Mouse (Mus musculus) heart, embryonic 11.5 days (tissue): ENCODE measurements around the gene Prtg. TPM values are rescaled to one million over a fixed set of nuclear protein-coding genes. Genes with fewer than 3 reads are reported as not detected.

ENCODE experiments used
- ATAC-seq: fragments of 200-750 bp; cut with Nextera tagmentation; replicated peaks from 2 replicates; pipeline ENCODE4 v1.8.0; 2017; ENCODE audit warnings: moderate library complexity; ENCODE audit not compliant: insufficient number of reproducible peaks, low FRiP score, low TSS enrichment
- H3K27ac ChIP-seq: fragments of 300-500 bp; sonication (generic); 2 replicates; pipeline ENCODE4 v1.5.1; 2014; ENCODE audit warnings: mild to moderate bottlenecking, low read depth, low read length
- H3K27me3 ChIP-seq: fragments of 300-500 bp; sonication (generic); 2 replicates; pipeline ENCODE4 v1.6.1; 2014; ENCODE audit warnings: mild to moderate bottlenecking, low read length, mixed read lengths; ENCODE audit not compliant: control insufficient read depth, insufficient read depth
- H3K36me3 ChIP-seq: fragments of 300-500 bp; sonication (generic); 2 replicates; pipeline ENCODE4 v1.6.1; 2014; ENCODE audit warnings: mild to moderate bottlenecking, low read length, moderate library complexity, mixed read lengths; ENCODE audit not compliant: control insufficient read depth, insufficient read depth
- H3K4me1 ChIP-seq: fragments of 300-500 bp; sonication (generic); 2 replicates; pipeline ENCODE4 v1.6.1; 2014; ENCODE audit warnings: low read length; ENCODE audit not compliant: control insufficient read depth, insufficient read depth
- H3K4me2 ChIP-seq: fragments of 300-500 bp; sonication (generic); 2 replicates; pipeline ENCODE4 v1.6.1; 2014; ENCODE audit warnings: mild to moderate bottlenecking, moderate library complexity
- H3K4me3 ChIP-seq: fragments of 300-500 bp; sonication (generic); 2 replicates; pipeline ENCODE4 v1.5.1; 2014; ENCODE audit warnings: low read depth, low read length
- H3K9ac ChIP-seq: fragments of 300-500 bp; sonication (generic); 2 replicates; pipeline ENCODE4 v1.6.1; 2014; ENCODE audit warnings: mild to moderate bottlenecking, low read depth, low read length, moderate library complexity
- H3K9me3 ChIP-seq: fragments of 300-500 bp; sonication (generic); replicated peaks from 2 replicates; pipeline ENCODE4 v1.6.1; 2016; ENCODE audit warnings: low read length; ENCODE audit not compliant: control insufficient read depth
- WGBS: fragments of 180-500 bp; shearing (Covaris S2); extraction: QIAGEN DNeasy Blood & Tissue Kit; methylation state at CpG from one replicate; pipeline ENCODE4 v1.1.7; 2014; ENCODE audit not compliant: insufficient replicate concordance; 5-methylcytosine and 5-hydroxymethylcytosine counted together
- polyA plus RNA-seq: library from polyadenylated mRNA; unstranded; fragments of >200 nt; fragmentation: Nextera tagmentation; extraction: Ambion mirVana; gene quantifications from 2 replicates; pipeline ENCODE4 v1.2.1, GENCODE M21; 2014

Prtg gene
- polyA plus RNA-seq, result 3.2 and 4.3 TPM in 2 replicates

GRCm38 (mm10) chr9:72806731-72807419 is at the start of gene Prtg:
TSS of gene Prtg (plus strand) at chr9:72806874.
- H3K9ac ChIP-seq, result peak within 1 kb of the TSS; percentile 94
- no peaks in the 10 kb centered on the region for H3K36me3 ChIP-seq
- peaks cover 8% of the 10 kb centered on the region for H3K4me1 ChIP-seq
- under 1% methylated on average over 48 of the region's 57 CpGs for whole genome bisulfite sequencing
- H3K4me3 ChIP-seq, result peak within 1 kb of the TSS; percentile 93
- peak within 1 kb of the TSS; percentile 83 for H3K4me2 ChIP-seq
- ATAC-seq, result peak; percentile 81
- H3K9me3 ChIP-seq, result no peaks in the 10 kb centered on the region
- H3K27ac ChIP-seq, result peak within 1 kb of the TSS; percentile 96
- no peaks in the 10 kb centered on the region for H3K27me3 ChIP-seq

GRCm38 (mm10) chr9:72757143-72757542 is 49.5 kb upstream of the Prtg start:
- Histone ChIP-seq H3K27ac (no peak overlapping the region), H3K27me3 (no peaks in the 10 kb centered on the region), H3K4me2 (no peak overlapping the region), H3K4me1 (peaks cover 7% of the 10 kb centered on the region; the same call in 1 of the 2 replicates), H3K4me3 (no peak overlapping the region), H3K9me3 (no peaks in the 10 kb centered on the region), H3K36me3 (no peaks in the 10 kb centered on the region), H3K9ac (no peak overlapping the region)
- WGBS, result 79% methylated on average over 5 of the region's 5 CpGs
- no peak for ATAC-seq

- Histone ChIP-seq H3K36me3 (no peaks in the 10 kb centered on the region), H3K4me1 (peaks cover 19% of the 10 kb centered on the region), H3K9ac (no peak overlapping the region), H3K27me3 (no peaks in the 10 kb centered on the region), H3K4me2 (no peak overlapping the region), H3K9me3 (no peaks in the 10 kb centered on the region), H3K27ac (no peak overlapping the region), H3K4me3 (no peak overlapping the region)
- ATAC-seq, result no peak
- 29% methylated on average over 8 of the region's 8 CpGs for WGBS
These were observed 48.0 kb upstream of the Prtg start for GRCm38 (mm10) chr9:72758705-72759131.

GRCm38 (mm10) chr9:72763050-72763718 is 43.5 kb upstream of the Prtg start:
- no peaks in the 10 kb centered on the region for H3K27me3 ChIP-seq
- H3K36me3 ChIP-seq, result no peaks in the 10 kb centered on the region
- 7% methylated on average over 3 of the region's 3 CpGs for WGBS
- ATAC-seq, result peak; percentile 33; the same call in 1 of the 2 replicates
- peaks cover 22% of the 10 kb centered on the region for H3K4me1 ChIP-seq
- no peaks in the 10 kb centered on the region for H3K9me3 ChIP-seq
- no peak overlapping the region; the same call in 1 of the 2 replicates for H3K4me3 ChIP-seq
- H3K4me2 ChIP-seq, result peak overlapping the region; percentile 14; the same call in 1 of the 2 replicates
- H3K9ac ChIP-seq, result peak overlapping the region; percentile 34
- peak overlapping the region; percentile 89 for H3K27ac ChIP-seq

GRCm38 (mm10) chr9:72766789-72767349 is 39.8 kb upstream of the Prtg start:
- peak; percentile 54 for ATAC-seq
- Histone ChIP-seq H3K9ac (peak overlapping the region; percentile 67), H3K4me3 (peak overlapping the region; percentile 36), H3K4me2 (peak overlapping the region; percentile 75), H3K27ac (0 out of 2 replicates have a peak overlapping the region, but pooled peaks have one; percentile 22), H3K27me3 (no peaks in the 10 kb centered on the region), H3K36me3 (no peaks in the 10 kb centered on the region), H3K4me1 (peaks cover 15% of the 10 kb centered on the region), H3K9me3 (no peaks in the 10 kb centered on the region)
- WGBS, result 2% methylated on average over 17 of the region's 17 CpGs

- no peak for ATAC-seq
- no peak overlapping the region for H3K4me2 ChIP-seq
- WGBS, result 80% methylated on average over 4 of the region's 4 CpGs
- no peaks in the 10 kb centered on the region for H3K9me3 ChIP-seq
- H3K27ac ChIP-seq, result no peak overlapping the region
- no peak overlapping the region for H3K9ac ChIP-seq
- H3K4me1 ChIP-seq, result peaks cover 8% of the 10 kb centered on the region; the same call in 1 of the 2 replicates
- no peak overlapping the region for H3K4me3 ChIP-seq
- H3K36me3 ChIP-seq, result no peaks in the 10 kb centered on the region
- no peaks in the 10 kb centered on the region for H3K27me3 ChIP-seq
These were observed 31.7 kb upstream of the Prtg start for GRCm38 (mm10) chr9:72775022-72775421.

GRCm38 (mm10) chr9:72779004-72779403 is 27.7 kb upstream of the Prtg start:
- Histone ChIP-seq H3K9ac (no peak overlapping the region), H3K4me2 (no peak overlapping the region), H3K9me3 (no peaks in the 10 kb centered on the region), H3K27ac (peak overlapping the region; percentile 62; the same call in 1 of the 2 replicates), H3K36me3 (no peaks in the 10 kb centered on the region), H3K4me1 (peaks cover 23% of the 10 kb centered on the region), H3K4me3 (no peak overlapping the region), H3K27me3 (no peaks in the 10 kb centered on the region)
- ATAC-seq, result no peak
- WGBS, result 25% methylated on average over 11 of the region's 11 CpGs

- Histone ChIP-seq H3K4me2 (peak overlapping the region; percentile 55), H3K4me1 (peaks cover 23% of the 10 kb centered on the region), H3K27ac (peak overlapping the region; percentile 76), H3K36me3 (no peaks in the 10 kb centered on the region), H3K4me3 (peak overlapping the region; percentile 11; the same call in 1 of the 2 replicates), H3K9me3 (no peaks in the 10 kb centered on the region), H3K27me3 (no peaks in the 10 kb centered on the region), H3K9ac (no peak overlapping the region)
- WGBS, result 2% methylated on average over 4 of the region's 4 CpGs
- 0 out of 2 replicates have a peak, but pooled peaks have one; percentile 7 for ATAC-seq
These were observed 26.9 kb upstream of the Prtg start for GRCm38 (mm10) chr9:72779733-72780132.
